Mouse (Mus musculus) C2C12 (cell line): ENCODE measurements around the gene Amy1. TPM values are rescaled to one million over a fixed set of nuclear protein-coding genes. Genes with fewer than 3 reads are reported as not detected.

ENCODE experiments used
- polyA plus RNA-seq: library from polyadenylated mRNA; unstranded; fragments of >200 nt; fragmentation: generic; extraction: Trizol; gene quantifications from one replicate; pipeline ENCODE4 v1.2.1, GENCODE M21; 2012; ENCODE audit warnings: missing spikeins

Gene Amy1
- polyA plus RNA-seq, 1 experiment: 0.11 TPM

Other genes starting within 250 kb of the Amy1 start
- not detected for gene Amy2a1, start 74.3 kb downstream of the Amy1 start, polyA plus RNA-seq
- gene Rnpc3, start 23.4 kb upstream of the Amy1 start, polyA plus RNA-seq: 4.4 TPM